Mouse (Mus musculus): Measurements from ENCODE around the gene Nrxn2.

DNA sequence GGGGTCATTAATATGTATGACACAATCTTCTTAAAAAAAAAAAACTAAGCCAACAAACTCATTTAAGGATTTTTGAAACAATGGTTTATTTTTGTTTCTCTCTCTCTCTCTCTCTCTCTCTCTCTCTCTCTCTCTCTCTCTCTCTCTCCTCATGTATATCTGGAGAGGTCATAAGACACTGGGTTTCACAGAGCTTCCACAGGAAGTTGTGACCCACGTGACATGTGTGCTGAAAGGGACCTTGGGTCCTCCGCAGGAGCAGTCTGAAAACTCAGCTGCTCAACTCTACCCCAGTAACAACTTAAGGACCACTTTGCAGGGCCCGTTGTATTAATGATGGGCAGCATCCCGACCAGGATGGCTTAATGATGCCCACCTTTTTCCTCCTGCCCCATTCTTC lies 132.7 kb downstream of the Nrxn2 start:
- TF ChIP-seq POLR2A (IDR thresholded peaks at IDR 0.05; ENCODE audit: low read depth, low read length) (no peak), CTCF (conservative IDR thresholded peaks at IDR 0.05; ENCODE audit: insufficient read depth, insufficient read length, low read depth, low read length) (no peak)
